Mouse (Mus musculus) C3H10T1/2 (cell line): ENCODE measurements around the gene Il6st. TPM values are rescaled to one million over a fixed set of nuclear protein-coding genes. Genes with fewer than 3 reads are reported as not detected.

Experiments used
- polyA plus RNA-seq, 2 experiments: library from polyadenylated mRNA; unstranded; fragments of >200 nt; fragmentation: generic; extraction: Trizol; gene quantifications; one replicate each; pipeline ENCODE4 v1.2.1; 2012; ENCODE audit warnings: missing spikeins in 2 of 2

Gene Il6st
- 10 to 100 TPM in 1 of 2 experiments, 1 to 10 TPM in 1; 2.0 to 53.2 TPM for polyA plus RNA-seq

GRCm38 (mm10) chr13:112463868-112464625 lies at the start of gene Il6st:
Gene Il6st (plus strand): TSS chr13:112464070.

Other genes with a start within 250 kb of the Il6st start
- under 1 TPM; 0.56 to 0.74 TPM for gene Ankrd55, start 175.6 kb upstream of the Il6st start, polyA plus RNA-seq
- gene Il31ra, start 130.3 kb downstream of the Il6st start, polyA plus RNA-seq: under 1 TPM in 1 of 2 experiments, not detected in 1; 0.01 TPM
- gene Ddx4, start 188.4 kb downstream of the Il6st start, polyA plus RNA-seq: not detected
- gene Slc38a9, start 196.7 kb downstream of the Il6st start, polyA plus RNA-seq: 1 to 10 TPM in 1 of 2 experiments, under 1 TPM in 1; 0.53 to 4.2 TPM